Mouse (Mus musculus) heart, postnatal 10 days (tissue): ENCODE results near the gene Ddt. TPM values are rescaled to one million over a fixed set of nuclear protein-coding genes. Genes with fewer than 3 reads are reported as not detected.
A peak's percentile ranks its signal among the peaks of the same experiment; 100 is the strongest.
"Not testable (repeated sequence)": the region's sequence is repeated elsewhere in the genome, so short reads cannot be mapped to it uniquely, and the experiment has no call there.

Source experiments
- DNase-seq, 2 experiments: peaks; one replicate each; pipeline ENCODE4 v3.0.0; 2021
- intact Hi-C: fragments of 180-260 bp; cut with DNase I; formaldehyde crosslinking; loops from one replicate; pipeline ENCODE4 v1.15.1; 2025
- total RNA-seq, 2 experiments: library from RNA; stranded (reverse); gene quantifications; 2 replicates each; pipeline ENCODE4 v1.2.3; 2021

Ddt gene
- total RNA-seq, 2 experiments from 2014 or later, result 29.6 to 49.2 TPM

DNA sequence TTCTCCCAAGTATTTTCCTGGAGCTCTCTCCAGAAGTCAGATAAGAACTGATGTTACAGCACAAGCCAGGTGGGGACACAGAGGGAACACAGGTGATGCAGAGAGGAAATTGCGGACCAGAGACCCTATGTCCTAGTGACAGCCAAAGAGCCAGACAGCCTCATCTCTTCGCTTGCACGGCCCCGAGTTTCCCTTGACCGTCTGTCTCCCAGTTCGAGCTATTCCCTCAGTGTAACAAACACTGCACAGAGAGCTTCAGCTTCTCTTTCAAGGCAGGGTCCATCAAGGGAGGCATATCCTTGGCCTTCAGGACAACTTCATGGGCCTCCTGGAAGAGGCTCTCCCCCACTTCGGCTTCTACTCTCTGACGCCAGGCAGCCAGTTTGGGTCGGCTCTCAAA lies 1.4 kb upstream of the Ddt start:
- DNase-seq, result no peak
- intact Hi-C loops, result no loop called here

DNA sequence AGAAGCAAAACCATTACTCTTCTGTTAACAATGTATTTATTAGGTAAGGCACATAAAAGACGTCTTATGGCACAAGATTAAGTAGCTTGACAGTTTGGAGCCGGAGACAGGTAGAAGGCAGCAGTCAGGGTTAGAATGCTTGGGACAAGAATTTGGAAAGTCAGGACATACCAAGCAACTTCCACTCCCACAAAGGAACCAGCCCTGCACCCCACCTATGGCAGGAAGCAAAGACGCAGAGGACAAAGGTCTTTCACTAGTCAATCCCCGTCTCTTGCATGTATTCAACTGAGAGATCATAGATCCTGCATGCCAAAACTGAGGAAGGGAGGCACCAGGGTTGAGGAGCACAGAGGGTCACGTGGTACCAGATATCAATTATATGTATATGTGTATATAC lies 888 bp upstream of the Ddt start:
- intact Hi-C loops, result no loop called here
- no peak for DNase-seq

DNA sequence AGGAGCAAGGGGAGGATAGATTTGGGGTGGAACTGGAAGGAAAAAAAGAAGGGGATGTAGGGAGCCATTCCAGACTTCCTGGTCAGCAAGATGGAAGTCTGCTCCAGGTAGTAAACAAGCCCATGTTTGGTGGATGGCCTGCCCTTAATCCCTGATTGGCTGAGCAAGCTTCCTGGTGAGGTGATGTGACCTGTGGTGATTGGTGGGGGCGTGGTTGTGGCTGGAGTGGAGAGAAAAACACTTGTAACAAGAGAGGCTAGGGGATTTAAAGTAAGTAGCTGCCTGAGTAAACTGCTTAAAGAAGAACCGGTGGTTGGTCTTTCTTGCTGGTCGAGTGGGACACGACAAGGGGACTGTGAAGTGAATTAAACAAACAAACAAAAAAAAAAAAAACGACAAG lies 5.5 kb downstream of the Ddt start:
- DNase-seq, intact Hi-C loops: not testable (repeated sequence)

DNA sequence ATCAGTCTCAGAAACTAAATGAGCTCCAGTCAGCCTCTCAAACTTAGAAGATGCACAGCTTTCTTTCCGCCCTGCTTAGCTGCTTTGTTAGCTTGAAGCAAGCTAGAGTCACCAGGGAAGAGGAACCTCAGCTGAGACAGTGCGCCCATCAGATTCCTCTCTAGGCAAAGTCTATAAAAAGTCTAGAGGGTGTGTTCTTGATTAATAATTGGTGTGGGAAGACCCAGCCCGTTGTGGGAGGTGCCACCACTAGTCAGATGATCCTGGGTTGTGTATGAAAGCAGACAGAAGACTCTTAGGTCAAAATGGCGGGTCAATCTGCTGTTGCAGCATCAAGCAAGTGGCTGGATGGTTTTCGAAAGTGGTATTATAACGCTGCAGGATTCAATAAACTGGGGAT lies 6.4 kb downstream of the Ddt start:
- intact Hi-C loops, result no loop called here
- DNase-seq, result no peak

DNA sequence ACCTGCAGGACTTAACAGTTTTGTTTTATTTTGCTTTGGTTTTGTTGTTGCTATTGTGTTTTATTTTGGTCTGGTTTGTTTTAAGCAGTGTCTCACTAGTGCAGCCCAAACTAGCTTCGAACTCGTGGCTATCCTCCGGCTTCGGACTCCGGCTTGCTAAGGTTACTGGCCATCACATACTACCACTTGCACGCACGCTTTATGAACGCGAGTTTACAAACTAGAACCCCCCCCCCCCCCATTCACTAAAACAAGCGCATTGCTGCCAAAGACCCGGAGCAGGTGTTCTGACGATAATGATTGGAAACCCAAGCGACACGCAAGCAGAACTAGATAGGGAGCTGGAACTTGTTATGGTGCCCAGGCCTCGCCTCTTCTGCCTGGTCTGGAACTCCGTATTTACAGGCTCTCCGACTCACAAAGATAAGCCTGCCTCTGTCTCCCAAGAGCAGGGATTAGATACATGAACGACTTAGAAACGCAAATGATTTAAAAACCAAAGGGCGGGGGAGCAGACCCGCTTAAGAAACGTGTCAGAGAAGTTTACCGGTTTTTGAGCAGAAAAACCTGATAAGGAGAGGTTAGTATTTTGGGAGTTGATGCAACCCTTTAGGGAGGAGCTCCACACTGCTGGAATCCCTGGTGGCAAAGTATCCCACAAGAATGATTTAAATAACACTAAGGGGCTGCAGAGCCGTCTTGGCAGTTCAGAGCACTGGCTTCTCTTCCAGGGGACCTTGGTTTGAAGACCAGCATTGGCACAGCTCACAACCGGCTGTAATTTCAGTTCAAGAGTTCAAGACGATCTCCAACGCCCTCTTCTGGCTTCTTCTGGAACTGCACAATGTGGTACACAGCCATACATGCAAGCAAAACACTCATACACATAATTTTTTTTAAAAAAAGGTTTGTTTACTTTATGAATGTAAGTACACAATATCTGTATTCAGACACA lies 8.4 kb downstream of the Ddt start:
- intact Hi-C loops, result loop anchor here (5.0 kb wide), 1 partner anchor 73 kb away; the partner anchor contains the start of gene Gstt2
- DNase-seq, result peak; percentile 64 to 81

DNA sequence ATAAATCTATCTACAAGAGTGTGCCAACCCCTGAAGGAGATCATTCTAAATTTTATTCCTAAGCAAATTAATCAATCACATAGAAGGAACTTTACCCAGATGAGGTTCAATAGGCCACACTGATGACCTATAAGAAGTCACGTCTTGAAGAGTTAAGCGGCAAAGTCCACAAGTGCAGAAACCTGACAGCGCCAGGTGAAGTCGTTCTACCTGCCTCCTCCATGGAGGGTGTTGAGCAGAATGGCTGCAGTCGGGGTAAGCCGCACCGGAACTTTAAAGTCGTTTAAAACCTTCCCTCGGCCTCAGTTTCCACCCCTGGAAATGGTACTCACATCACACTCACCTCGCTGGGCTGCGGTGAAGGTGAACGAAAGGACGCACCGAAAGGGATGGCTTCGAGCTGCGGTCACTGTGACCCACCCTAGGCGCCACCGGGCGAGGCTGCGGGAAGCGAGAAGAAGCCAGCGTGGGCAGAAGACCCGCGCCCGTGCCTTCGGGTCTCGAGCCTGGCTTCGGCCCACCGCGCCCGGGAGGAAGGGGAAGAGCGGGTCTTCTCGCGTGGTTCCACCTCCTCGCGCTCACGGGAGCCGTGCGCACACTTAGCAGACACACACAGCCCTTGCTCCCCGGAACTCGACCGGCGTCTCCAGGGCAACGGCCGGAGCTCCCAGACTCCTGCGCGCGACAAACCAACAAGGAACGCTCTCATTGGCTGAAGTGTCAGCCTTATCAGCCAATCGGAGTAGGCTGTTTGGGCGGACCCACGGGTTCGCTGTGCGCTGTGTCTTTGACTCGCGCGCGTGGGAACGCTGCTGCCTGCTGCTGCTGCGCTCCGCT lies 9.3 kb downstream of the Ddt start, which contains the start of gene Cabin1:
Gene Cabin1 (minus strand): TSS at position 660 of the 837 bp plus-strand sequence.
- DNase-seq, result peak; percentile 98 to 99
- intact Hi-C loops, result loop anchor here (5.0 kb wide), 1 partner anchor 73 kb away; the partner anchor contains the start of gene Gstt2

DNA sequence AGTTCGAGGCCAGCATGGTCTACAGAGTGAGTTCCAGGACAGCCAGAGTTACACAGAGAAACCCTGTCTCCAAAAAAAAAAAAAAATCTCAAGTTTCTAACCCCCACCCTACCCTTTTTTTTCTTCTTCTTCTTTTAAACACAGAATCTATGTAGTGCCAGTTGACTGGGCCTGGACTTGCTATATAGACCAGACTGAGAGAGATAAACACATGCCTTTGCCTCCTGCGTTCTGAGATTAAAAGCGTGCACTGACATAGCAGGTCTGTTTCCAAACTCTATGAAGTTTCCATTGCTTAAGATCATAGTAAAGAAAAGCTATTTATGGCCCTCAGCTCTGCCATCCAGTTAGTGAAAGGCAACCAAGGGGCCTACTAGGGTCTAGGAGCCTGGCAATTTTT lies 10.8 kb downstream of the Ddt start:
- no peak for DNase-seq
- intact Hi-C loops, result loop anchor here (5.0 kb wide), 1 partner anchor 75 kb away; the partner anchor contains the start of gene Gstt2

DNA sequence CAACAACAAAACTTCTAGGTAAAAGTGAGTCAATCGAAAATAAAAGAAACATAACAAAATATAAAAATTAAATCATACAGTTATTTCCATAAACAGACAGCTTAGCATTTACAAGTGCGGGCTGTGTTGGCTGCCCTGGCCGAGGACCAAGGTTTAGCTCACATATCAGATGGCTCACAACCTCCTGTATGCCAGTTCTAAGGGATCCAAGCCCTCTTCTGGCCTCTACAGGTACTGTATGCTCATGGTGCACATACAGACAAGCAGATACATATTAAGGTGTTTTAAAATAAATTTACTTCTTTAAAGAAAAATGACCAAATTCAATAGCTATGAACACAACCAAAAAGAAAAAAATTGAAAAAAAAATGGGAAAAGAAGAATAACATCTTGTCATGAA lies 12.9 kb downstream of the Ddt start:
- intact Hi-C loops, result loop anchor here (5.0 kb wide), 1 partner anchor 77 kb away; the partner anchor contains the start of gene Gstt2
- DNase-seq, result no peak

DNA sequence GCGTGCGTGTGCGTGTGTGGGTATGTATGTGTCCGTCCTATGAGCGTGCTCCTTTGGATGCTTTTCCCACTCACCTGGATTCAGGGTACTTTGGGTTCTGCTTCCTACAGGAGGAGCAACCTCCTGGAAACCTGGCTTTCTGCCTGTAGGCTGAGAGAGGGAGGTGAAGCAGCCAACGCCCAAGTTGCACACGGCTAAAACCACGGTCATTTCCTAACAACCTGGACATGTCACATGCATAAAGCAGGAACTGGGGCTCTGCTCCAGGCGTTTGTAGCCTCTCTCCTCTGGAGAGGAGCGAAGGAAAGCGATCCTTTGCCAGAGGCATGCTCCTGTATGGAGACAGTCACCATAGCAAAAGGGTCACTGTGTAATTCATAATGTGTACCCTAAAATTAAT lies 16.5 kb downstream of the Ddt start:
- no peak for DNase-seq
- intact Hi-C loops, result no loop called here

DNA sequence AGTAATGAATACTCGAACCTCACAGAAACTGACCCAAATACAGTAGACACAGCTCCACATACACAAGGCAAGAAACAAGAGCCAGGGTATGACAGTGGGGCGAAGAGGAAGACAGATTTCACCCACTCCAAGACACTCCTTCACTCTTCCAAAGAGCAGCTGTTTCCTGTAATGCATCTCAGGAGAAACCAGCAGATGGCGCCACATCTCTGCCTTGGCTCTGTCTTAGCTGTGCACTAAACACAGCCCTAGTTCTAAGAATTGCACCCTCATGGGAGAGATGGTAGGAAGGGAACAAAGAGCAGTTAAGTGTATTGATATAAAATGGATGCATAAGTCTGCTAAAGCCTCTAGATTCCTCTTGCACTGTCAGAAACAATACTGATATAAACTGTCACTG lies 29.2 kb downstream of the Ddt start:
- intact Hi-C loops, result loop anchor here (1.0 kb wide), 3 partner anchors 88 to 207 kb away; no protein-coding TSS in a partner anchor
- peak; percentile 84 to 90 for DNase-seq

DNA sequence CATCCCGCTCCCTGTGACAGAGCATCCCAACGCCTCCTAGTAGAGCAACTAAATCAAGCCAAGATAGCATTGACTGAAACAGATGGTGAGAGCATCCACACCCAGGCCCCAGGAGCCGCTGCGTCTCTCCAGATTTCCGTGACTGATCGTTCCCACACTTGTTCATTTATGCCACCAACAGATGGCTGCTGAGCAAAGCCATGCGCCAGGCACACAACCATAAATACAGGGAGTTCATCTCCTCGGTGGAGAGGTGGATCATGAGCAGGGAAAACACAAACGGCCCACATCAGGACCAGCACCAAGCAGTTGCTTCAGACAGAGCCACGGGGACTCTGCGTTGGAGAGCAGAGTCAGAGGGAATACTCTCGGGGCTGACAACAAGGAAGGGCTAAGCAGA lies 29.8 kb downstream of the Ddt start:
- DNase-seq, result no peak
- intact Hi-C loops, result no loop called here

DNA sequence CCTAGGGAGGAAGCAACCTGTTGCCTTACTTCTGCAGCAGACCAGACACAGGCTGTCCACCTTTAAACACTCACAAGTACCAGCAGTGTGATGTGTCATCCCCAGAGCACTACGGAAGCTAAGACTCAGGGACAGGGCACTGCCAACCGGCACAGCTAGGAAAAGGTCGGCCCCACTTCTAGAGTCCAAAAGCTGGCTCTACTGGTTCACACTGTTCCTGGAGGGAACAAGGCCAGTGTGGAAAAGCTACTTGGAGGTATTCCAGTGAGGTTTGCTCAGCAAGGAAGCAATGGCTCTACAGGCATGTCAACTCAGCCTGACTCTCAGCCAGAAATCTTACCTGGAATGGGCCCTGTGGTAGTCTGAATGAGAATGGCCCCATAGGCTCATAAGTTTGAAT lies 32.3 kb downstream of the Ddt start:
- DNase-seq, result no peak

DNA sequence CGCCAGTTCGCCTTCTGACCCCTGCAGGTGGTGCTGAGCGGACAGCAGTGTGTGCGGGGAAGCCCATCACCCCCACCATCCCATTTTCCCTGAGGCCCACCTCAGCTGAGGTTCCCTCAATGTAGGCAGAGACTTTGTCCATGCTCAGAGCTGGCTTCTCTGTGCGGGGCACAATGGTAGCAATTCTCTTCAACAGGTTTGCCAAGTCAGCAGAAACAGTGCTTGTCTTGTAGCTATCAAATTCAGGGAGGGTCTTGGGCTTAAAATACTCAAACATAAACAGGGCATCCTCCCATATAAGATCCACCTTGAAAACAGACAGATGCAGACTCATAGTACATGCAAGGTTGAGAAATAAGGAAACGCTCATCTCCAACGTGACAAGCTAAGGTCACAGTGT lies 47.8 kb downstream of the Ddt start:
- no peak for DNase-seq
- intact Hi-C loops, result no loop called here

More for the DNA sequence above, 32.3 kb downstream of the Ddt start:
- intact Hi-C loops, result no loop called here

Other genes starting within 250 kb of the Ddt start
- gene Lrrc75b, start 213.1 kb downstream of the Ddt start, total RNA-seq, result 1 to 10 TPM; 1.0 to 1.2 TPM
- gene Ggt1, start 211.8 kb downstream of the Ddt start, total RNA-seq, result not detected
- gene Ggt5, start 184.1 kb downstream of the Ddt start, total RNA-seq, result 1 to 10 TPM; 6.8 to 8.7 TPM
- gene Susd2, start 129.4 kb downstream of the Ddt start, total RNA-seq, result 1 to 10 TPM; 2.8 to 3.4 TPM
- gene Cabin1, start 9.1 kb downstream of the Ddt start, total RNA-seq, result 10 to 100 TPM; 26.0 to 33.6 TPM
- not detected for gene Gm20441, start 7.5 kb upstream of the Ddt start, total RNA-seq
- 1 to 10 TPM; 1.9 to 3.0 TPM for gene Gstt3, start 8.0 kb upstream of the Ddt start, total RNA-seq
- 1 to 10 TPM; 5.9 to 7.9 TPM for gene Gstt1, start 25.2 kb upstream of the Ddt start, total RNA-seq
- gene Gstt4, start 49.1 kb upstream of the Ddt start, total RNA-seq, result not detected
- 10 to 100 TPM; 10.1 to 12.7 TPM for gene Gstt2, start 64.0 kb upstream of the Ddt start, total RNA-seq
- gene Mif, start 86.8 kb upstream of the Ddt start, total RNA-seq, result 100 to 1,000 TPM; 321 to 324 TPM
- gene Derl3, start 120.0 kb upstream of the Ddt start, total RNA-seq, result under 1 TPM in 1 of 2 experiments, not detected in 1; 0.48 TPM
- 10 to 100 TPM; 41.3 to 44.8 TPM for gene Smarcb1, start 148.2 kb upstream of the Ddt start, total RNA-seq
- 1,000 to 10,000 TPM; 1,157 to 1,242 TPM for gene Chchd10, start 159.7 kb upstream of the Ddt start, total RNA-seq
- 1 to 10 TPM; 8.6 to 9.9 TPM for gene Mmp11, start 163.1 kb upstream of the Ddt start, total RNA-seq
- gene Gm867, start 167.3 kb upstream of the Ddt start, total RNA-seq, result not detected
- under 1 TPM in 1 of 2 experiments, not detected in 1; 0.53 TPM for gene Vpreb3, start 169.6 kb upstream of the Ddt start, total RNA-seq
- gene Gm5134, start 181.1 kb upstream of the Ddt start, total RNA-seq, result not detected